Mouse (Mus musculus): ENCODE data around the gene Fastkd5. TPM values are rescaled to one million over a fixed set of nuclear protein-coding genes. Genes with fewer than 3 reads are reported as not detected.

Gene Fastkd5
- total and polyA plus RNA-seq, 2 experiments = 2.0 to 6.3 TPM

GRCm38 (mm10) chr2:130663342-130663741, 33.5 kb upstream of the Fastkd5 start:
- Histone ChIP-seq H3K9ac (ENCODE audit: low read depth, low read length) (no peak overlapping the region), H3K27me3 (ENCODE audit: control insufficient read depth, insufficient read depth, low read length) (no peaks in the 10 kb centered on the region), H3K79me2 (ENCODE audit: control insufficient read depth, insufficient read depth, low read length) (peaks cover 1% of the 10 kb centered on the region; the same call in 1 of the 2 replicates), H3K4me3 (ENCODE audit: insufficient read depth, low read depth, low read length) (no peak overlapping the region), H3K27ac (replicated peaks; ENCODE audit: insufficient read depth, low read depth, low read length) (no peak overlapping the region), H3K4me1 (ENCODE audit: control insufficient read depth, insufficient read depth, low read length) (peaks cover 7% of the 10 kb centered on the region), H3K36me3 (ENCODE audit: control insufficient read depth, insufficient read depth, low read length) (peaks cover 15% of the 10 kb centered on the region; the same call in 1 of the 2 replicates)
- WGBS = 90% methylated on average over 11 of the region's 11 CpGs
- no peak for DNase-seq (ENCODE audit: extremely low read depth, low read depth, low spot score)
- no peak for TF ChIP-seq POLR2A (IDR thresholded peaks at IDR 0.05; ENCODE audit: extremely low read depth, insufficient read depth, low read length)
- TF ChIP-seq CTCF (IDR thresholded peaks at IDR 0.05; ENCODE audit: low read depth, low read length) = no peak

- TF ChIP-seq POLR2A (IDR thresholded peaks at IDR 0.05; ENCODE audit: extremely low read depth, insufficient read depth, low read length) (no peak), CTCF (IDR thresholded peaks at IDR 0.05; ENCODE audit: low read depth, low read length) (no peak)
- no peaks in the 10 kb centered on the region for H3K4me1 ChIP-seq (ENCODE audit: control insufficient read depth, insufficient read depth, low read length)
- H3K9ac ChIP-seq (ENCODE audit: low read depth, low read length) = no peak overlapping the region
- H3K27ac ChIP-seq (replicated peaks; ENCODE audit: insufficient read depth, low read depth, low read length) = no peak overlapping the region
- no peaks in the 10 kb centered on the region for H3K79me2 ChIP-seq (ENCODE audit: control insufficient read depth, insufficient read depth, low read length)
- no peak for DNase-seq (ENCODE audit: extremely low read depth, low read depth, low spot score)
- peaks cover 43% of the 10 kb centered on the region for H3K36me3 ChIP-seq (ENCODE audit: control insufficient read depth, insufficient read depth, low read length)
- no peak overlapping the region for H3K4me3 ChIP-seq (ENCODE audit: insufficient read depth, low read depth, low read length)
- H3K27me3 ChIP-seq (ENCODE audit: control insufficient read depth, insufficient read depth, low read length) = no peaks in the 10 kb centered on the region
- 94% methylated on average over 10 of the region's 10 CpGs for WGBS
These were observed 28.7 kb upstream of the Fastkd5 start for GRCm38 (mm10) chr2:130658530-130658929.

- peaks cover 46% of the 10 kb centered on the region for H3K36me3 ChIP-seq (ENCODE audit: control insufficient read depth, insufficient read depth, low read length)
- no peaks in the 10 kb centered on the region for H3K4me1 ChIP-seq (ENCODE audit: control insufficient read depth, insufficient read depth, low read length)
- no peak overlapping the region for H3K4me3 ChIP-seq (ENCODE audit: insufficient read depth, low read depth, low read length)
- 90% methylated on average over 6 of the region's 6 CpGs for WGBS
- no peak overlapping the region for H3K27ac ChIP-seq (replicated peaks; ENCODE audit: insufficient read depth, low read depth, low read length)
- no peaks in the 10 kb centered on the region for H3K27me3 ChIP-seq (ENCODE audit: control insufficient read depth, insufficient read depth, low read length)
- DNase-seq (ENCODE audit: extremely low read depth, low read depth, low spot score) = no peak
- no peaks in the 10 kb centered on the region for H3K79me2 ChIP-seq (ENCODE audit: control insufficient read depth, insufficient read depth, low read length)
- no peak for TF ChIP-seq POLR2A (IDR thresholded peaks at IDR 0.05; ENCODE audit: extremely low read depth, insufficient read depth, low read length)
- no peak for TF ChIP-seq CTCF (IDR thresholded peaks at IDR 0.05; ENCODE audit: low read depth, low read length)
- no peak overlapping the region for H3K9ac ChIP-seq (ENCODE audit: low read depth, low read length)
These were observed 27.7 kb upstream of the Fastkd5 start for GRCm38 (mm10) chr2:130657541-130657940.

- Histone ChIP-seq H3K27me3 (ENCODE audit: control insufficient read depth, insufficient read depth, low read length) (no peaks in the 10 kb centered on the region), H3K27ac (replicated peaks; ENCODE audit: insufficient read depth, low read depth, low read length) (no peak overlapping the region), H3K4me1 (ENCODE audit: control insufficient read depth, insufficient read depth, low read length) (no peaks in the 10 kb centered on the region), H3K79me2 (ENCODE audit: control insufficient read depth, insufficient read depth, low read length) (no peaks in the 10 kb centered on the region), H3K4me3 (ENCODE audit: insufficient read depth, low read depth, low read length) (no peak overlapping the region), H3K36me3 (ENCODE audit: control insufficient read depth, insufficient read depth, low read length) (peaks cover 45% of the 10 kb centered on the region), H3K9ac (ENCODE audit: low read depth, low read length) (no peak overlapping the region)
- TF ChIP-seq CTCF (IDR thresholded peaks at IDR 0.05; ENCODE audit: low read depth, low read length) (no peak), POLR2A (IDR thresholded peaks at IDR 0.05; ENCODE audit: extremely low read depth, insufficient read depth, low read length) (no peak)
- 94% methylated on average over 9 of the region's 9 CpGs for WGBS
- no peak for DNase-seq (ENCODE audit: extremely low read depth, low read depth, low spot score)
These were observed 26.7 kb upstream of the Fastkd5 start for GRCm38 (mm10) chr2:130656536-130656935.

GRCm38 (mm10) chr2:130655660-130656339, 26.0 kb upstream of the Fastkd5 start:
- no peaks in the 10 kb centered on the region for H3K27me3 ChIP-seq (ENCODE audit: control insufficient read depth, insufficient read depth, low read length)
- H3K4me3 ChIP-seq (ENCODE audit: insufficient read depth, low read depth, low read length) = no peak overlapping the region
- no peak for TF ChIP-seq CTCF (IDR thresholded peaks at IDR 0.05; ENCODE audit: low read depth, low read length)
- TF ChIP-seq POLR2A (IDR thresholded peaks at IDR 0.05; ENCODE audit: extremely low read depth, insufficient read depth, low read length) = no peak
- 95% methylated on average over 6 of the region's 6 CpGs for WGBS
- no peak overlapping the region for H3K27ac ChIP-seq (replicated peaks; ENCODE audit: insufficient read depth, low read depth, low read length)
- H3K9ac ChIP-seq (ENCODE audit: low read depth, low read length) = no peak overlapping the region
- no peaks in the 10 kb centered on the region for H3K79me2 ChIP-seq (ENCODE audit: control insufficient read depth, insufficient read depth, low read length)
- no peaks in the 10 kb centered on the region for H3K4me1 ChIP-seq (ENCODE audit: control insufficient read depth, insufficient read depth, low read length)
- DNase-seq (ENCODE audit: extremely low read depth, low read depth, low spot score) = no peak
- peaks cover 41% of the 10 kb centered on the region for H3K36me3 ChIP-seq (ENCODE audit: control insufficient read depth, insufficient read depth, low read length)

GRCm38 (mm10) chr2:130653760-130654159, 23.9 kb upstream of the Fastkd5 start:
- Histone ChIP-seq H3K79me2 (ENCODE audit: control insufficient read depth, insufficient read depth, low read length) (no peaks in the 10 kb centered on the region), H3K4me1 (ENCODE audit: control insufficient read depth, insufficient read depth, low read length) (no peaks in the 10 kb centered on the region), H3K9ac (ENCODE audit: low read depth, low read length) (no peak overlapping the region), H3K36me3 (ENCODE audit: control insufficient read depth, insufficient read depth, low read length) (peaks cover 36% of the 10 kb centered on the region), H3K4me3 (ENCODE audit: insufficient read depth, low read depth, low read length) (no peak overlapping the region), H3K27ac (replicated peaks; ENCODE audit: insufficient read depth, low read depth, low read length) (no peak overlapping the region), H3K27me3 (ENCODE audit: control insufficient read depth, insufficient read depth, low read length) (no peaks in the 10 kb centered on the region)
- 94% methylated on average over 1 of the region's 1 CpGs for WGBS
- TF ChIP-seq CTCF (IDR thresholded peaks at IDR 0.05; ENCODE audit: low read depth, low read length) (no peak), POLR2A (IDR thresholded peaks at IDR 0.05; ENCODE audit: extremely low read depth, insufficient read depth, low read length) (no peak)
- no peak for DNase-seq (ENCODE audit: extremely low read depth, low read depth, low spot score)

All from liver, adult 2 months (tissue).